Mouse (Mus musculus): ENCODE results near the gene Fryl. TPM values are rescaled to one million over a fixed set of nuclear protein-coding genes. Genes with fewer than 3 reads are reported as not detected.
"Not testable (repeated sequence)": the region's sequence is repeated elsewhere in the genome, so short reads cannot be mapped to it uniquely, and the experiment has no call there.

Gene Fryl
- total RNA-seq, 2 experiments from 2014 or later = 44.1 to 45.3 TPM

- not testable (repeated sequence) for DNase-seq
Measured at GRCm38 (mm10) chr5:73011806-73012205, 244.6 kb downstream of the Fryl start.

DNA sequence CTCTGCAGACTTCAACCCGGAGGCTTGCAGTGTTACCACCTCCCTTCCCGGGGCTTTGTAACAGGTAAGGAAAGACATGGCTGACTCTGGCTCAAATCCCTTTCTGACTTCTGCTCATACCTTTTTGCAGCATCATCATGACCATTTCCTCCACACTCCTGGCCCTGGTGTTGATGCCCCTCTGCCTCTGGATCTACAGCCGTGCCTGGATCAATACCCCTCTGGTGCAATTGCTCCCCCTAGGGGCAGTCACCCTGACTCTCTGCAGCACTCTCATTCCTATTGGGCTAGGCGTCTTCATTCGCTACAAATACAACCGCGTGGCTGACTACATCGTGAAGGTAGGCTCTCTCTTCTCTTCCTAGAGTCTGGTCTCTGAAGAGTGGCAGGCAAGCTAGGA is 248.2 kb downstream of the Fryl start:
- DNase-seq = peak; percentile 10 to 20

- DNase-seq = no peak
Measured at GRCm38 (mm10) chr5:73007582-73007959, 248.8 kb downstream of the Fryl start.

- DNase-seq = peak; percentile 62 to 71
Measured at GRCm38 (mm10) chr5:73006784-73007581, 249.4 kb downstream of the Fryl start, which contains the start of gene Slc10a4. TSS of gene Slc10a4 (plus strand) at chr5:73006883.

DNA sequence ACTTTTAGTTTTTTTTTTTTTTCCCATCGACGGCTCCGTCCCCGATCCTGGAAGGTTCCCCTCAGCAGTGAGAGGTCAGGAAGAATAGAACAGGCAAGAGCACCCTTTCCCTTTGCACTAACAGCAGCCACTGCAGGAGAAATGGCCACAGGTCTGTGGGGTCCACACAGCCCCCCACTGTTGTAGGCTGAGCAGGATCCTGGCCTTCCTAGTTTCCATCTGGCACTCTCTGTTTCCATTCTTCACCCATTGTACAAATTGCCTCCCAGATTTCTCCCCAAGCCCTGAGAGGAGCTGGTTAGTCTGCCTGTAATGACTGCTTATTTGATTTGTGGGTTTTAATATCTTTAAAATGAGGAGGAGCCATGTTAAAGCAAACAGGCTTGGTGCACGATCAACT is 252.4 kb downstream of the Fryl start:
- no peak for DNase-seq

DNA sequence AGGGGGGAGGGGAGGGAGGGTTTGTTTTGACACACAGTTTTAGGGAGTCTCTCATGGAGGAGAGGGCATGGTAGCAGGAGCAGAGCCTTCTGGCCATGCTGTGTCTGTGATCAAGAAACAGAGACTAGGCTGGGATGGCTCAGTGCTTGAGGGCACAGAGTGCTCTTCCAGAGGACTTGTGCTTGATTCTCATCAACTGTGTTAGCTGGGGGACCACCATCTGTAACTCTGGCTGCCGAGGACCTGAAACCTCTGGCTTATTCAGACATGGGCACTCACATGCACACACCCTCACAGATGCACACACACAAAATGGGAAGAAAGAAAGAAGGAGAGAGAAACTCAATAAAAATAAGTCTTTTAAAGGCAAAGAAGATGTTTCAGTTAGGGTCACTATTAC is 257.9 kb downstream of the Fryl start:
- DNase-seq = not testable (repeated sequence)

- no peak for DNase-seq
Measured at GRCm38 (mm10) chr5:72995379-72995778, 261.0 kb downstream of the Fryl start.

GRCm38 (mm10) chr5:72994928-72995327 is 261.5 kb downstream of the Fryl start:
- no peak for DNase-seq

DNA sequence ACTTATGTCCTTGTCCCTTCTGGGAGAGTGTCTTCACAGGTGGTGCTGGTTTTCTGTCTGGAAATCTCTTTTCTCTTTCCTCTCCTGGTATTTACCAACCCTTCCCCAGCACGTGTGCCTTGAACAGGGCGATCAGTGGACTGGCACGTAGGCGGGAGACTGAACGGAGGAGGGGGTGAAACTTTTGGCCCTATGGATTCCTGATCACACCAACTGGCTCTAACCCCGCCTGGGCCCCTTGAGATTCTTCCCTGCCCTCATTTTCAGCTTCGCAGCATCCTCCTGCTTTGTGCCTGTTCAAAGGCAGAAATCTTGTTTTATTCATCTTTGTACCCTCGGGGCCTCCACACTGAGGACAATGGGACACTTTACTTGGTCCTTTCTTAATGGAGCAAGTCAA is 262.0 kb downstream of the Fryl start:
- DNase-seq = no peak

GRCm38 (mm10) chr5:72992474-72992873 is 263.9 kb downstream of the Fryl start:
- no peak for DNase-seq

- no peak for DNase-seq
Measured at GRCm38 (mm10) chr5:72989756-72990155, 266.7 kb downstream of the Fryl start.

- no peak for DNase-seq
Measured at GRCm38 (mm10) chr5:72987786-72988185, 268.6 kb downstream of the Fryl start.

GRCm38 (mm10) chr5:72984091-72984490 is 272.3 kb downstream of the Fryl start:
- peak in 1 of 2 experiments; percentile 23 for DNase-seq

GRCm38 (mm10) chr5:72976539-72976938 is 279.9 kb downstream of the Fryl start:
- no peak for DNase-seq

DNA sequence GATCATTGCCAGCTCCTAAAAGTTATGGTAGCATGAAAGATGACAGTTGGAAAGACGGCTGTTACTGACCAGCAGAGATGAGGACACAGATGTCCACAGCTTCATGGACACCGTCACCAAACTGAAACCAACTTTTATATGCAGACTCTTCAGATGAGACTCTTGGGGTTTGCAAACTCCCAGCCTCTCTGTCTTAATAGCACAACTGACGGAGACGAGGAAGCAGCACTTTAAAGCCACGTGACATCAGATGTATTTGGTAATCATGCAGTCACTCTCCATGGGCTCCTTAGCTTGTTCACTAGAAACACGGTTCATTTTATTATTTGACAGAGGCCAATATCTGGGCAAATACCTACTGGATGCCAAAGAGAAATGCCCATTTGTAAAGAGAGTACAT is 280.4 kb downstream of the Fryl start:
- DNase-seq = no peak

DNA sequence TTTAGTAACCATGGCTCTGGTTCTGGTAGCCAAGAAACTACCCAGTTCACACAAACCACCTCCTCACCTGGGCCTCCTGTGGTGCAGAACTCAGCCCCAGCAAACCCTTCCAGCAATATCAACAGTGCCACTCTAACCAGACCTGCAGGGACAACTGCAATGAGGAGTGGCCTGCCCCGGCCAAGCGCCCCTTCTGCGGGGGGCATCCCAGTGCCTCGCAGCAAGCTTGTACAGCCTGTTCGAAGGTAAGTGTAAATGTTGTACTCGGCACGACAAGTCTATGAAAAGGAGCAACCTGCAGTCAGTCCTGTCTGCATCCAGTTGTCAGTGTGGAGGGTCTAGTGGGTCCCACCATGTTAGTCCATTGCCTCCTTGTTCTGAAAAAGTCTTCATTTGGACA is 281.8 kb downstream of the Fryl start, which contains the start of gene Gm10135:
Gene Gm10135, minus strand, starts transcription at position 101 of the 400 bp plus-strand sequence.
- DNase-seq = no peak

GRCm38 (mm10) chr5:72972934-72973333 is 283.5 kb downstream of the Fryl start:
- DNase-seq = no peak

- no peak for DNase-seq
Measured at GRCm38 (mm10) chr5:72972435-72972834, 284.0 kb downstream of the Fryl start.

Other genes starting within 250 kb of the Fryl start
- gene Slc10a4, start 249.7 kb downstream of the Fryl start, total RNA-seq (2021) = 1 to 10 TPM; 5.7 to 8.3 TPM
- 100 to 1,000 TPM; 257 to 258 TPM for gene Ociad1, start 36.2 kb upstream of the Fryl start, total RNA-seq (2021)
- gene Ociad2, start 84.4 kb upstream of the Fryl start, total RNA-seq (2021) = 10 to 100 TPM; 17.6 to 19.9 TPM
- not detected for gene Cwh43, start 149.5 kb upstream of the Fryl start, total RNA-seq (2021)
- gene Dcun1d4, start 224.4 kb upstream of the Fryl start, total RNA-seq (2021) = 10 to 100 TPM; 37.9 to 57.2 TPM

Measured in adrenal gland, postnatal 36 days (tissue).